Mouse (Mus musculus): ENCODE data around the gene Chrna5. TPM values are rescaled to one million over a fixed set of nuclear protein-coding genes. Genes with fewer than 3 reads are reported as not detected.
"Not testable (repeated sequence)": the region's sequence is repeated elsewhere in the genome, so short reads cannot be mapped to it uniquely, and the experiment has no call there.

The Chrna5 gene
- total RNA-seq (2021), result 1 to 10 TPM; 4.8 to 5.1 TPM

DNA sequence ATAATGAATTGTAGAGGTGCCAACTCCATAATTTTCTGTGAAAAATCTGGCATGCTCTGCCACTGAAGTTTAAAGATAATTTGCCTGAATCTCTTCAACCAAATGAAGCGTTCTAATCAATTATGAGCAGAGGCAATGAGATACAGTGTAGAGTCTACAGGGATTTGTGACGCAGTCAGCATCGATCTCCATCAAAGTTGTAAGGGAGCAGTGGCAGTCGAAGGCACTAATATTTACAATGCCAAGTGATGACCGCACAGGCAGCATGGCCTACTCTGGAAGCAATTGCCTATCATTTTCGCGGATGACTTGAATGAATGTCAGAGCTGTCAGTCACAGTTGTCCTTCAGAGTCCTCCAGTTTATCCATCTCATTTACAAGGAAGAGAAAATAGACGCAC, at the start of gene Chrna5:
TSS of gene Chrna5 (plus strand) at position 207 of the 400 bp plus-strand sequence.
- no peak for DNase-seq (ENCODE audit: low spot score in 2 of 2)
- intact Hi-C loops (cut with DNase I), result no loop called here

DNA sequence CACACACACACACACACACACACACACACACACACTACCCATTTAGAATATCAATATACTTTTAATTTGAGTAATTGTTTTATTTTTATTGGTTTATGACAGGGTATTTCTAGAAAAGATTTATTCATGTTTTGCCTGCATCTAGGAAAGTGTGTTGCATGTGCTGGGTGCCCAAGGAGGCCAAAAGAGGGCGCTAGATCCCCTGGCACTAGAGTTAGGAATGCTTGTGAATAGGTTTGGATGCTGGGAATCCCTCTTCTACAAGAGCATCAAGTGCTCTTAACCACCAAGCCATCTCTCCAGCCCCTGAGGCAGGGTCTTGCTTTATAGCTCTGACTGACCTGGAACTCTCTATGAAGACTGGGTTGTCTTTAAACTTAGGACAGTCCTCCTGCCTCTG, 48.9 kb upstream of the Chrna5 start:
- intact Hi-C loops (cut with DNase I), result no loop called here
- no peak for DNase-seq (ENCODE audit: low spot score in 2 of 2)

DNA sequence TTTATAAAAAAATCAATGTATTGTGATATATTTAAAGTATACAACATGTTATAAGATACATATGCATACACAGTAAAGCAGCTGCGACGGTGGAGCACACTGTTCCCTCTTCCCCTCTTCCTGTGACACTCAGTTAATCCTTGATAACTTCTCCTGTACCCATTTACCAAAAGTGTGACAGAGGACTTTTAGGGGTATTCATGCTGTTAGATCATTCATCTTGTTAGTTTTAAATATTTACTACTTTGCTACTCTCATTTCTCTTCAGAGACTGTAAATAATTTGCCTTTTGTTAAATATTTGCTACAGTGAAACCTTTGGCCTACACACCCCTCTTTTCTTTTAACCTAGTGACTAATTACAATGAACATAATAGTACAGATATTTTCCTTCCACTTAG, 48.3 kb upstream of the Chrna5 start:
- DNase-seq (ENCODE audit: low spot score in 2 of 2), result no peak
- intact Hi-C loops (cut with DNase I), result no loop called here

DNA sequence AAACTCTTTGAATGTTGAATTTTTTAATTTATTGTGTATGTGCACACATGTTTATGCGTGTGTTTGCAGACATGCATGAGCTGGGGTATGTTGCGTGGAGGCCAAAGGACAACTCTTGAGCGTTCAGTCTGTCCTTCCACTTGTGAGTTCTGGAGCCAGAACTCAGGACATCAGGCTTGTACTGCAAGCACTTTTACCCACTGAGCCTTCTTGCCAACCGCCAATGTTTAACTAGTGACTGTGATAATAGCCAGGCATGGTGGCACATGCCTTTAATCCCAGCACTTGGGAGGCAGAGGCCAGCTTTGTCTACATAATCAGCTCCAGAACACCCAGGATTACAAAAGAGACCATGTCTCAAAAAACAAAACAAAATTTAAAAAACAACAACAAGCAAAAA, 38.6 kb upstream of the Chrna5 start:
- intact Hi-C loops (cut with DNase I), result no loop called here
- no peak for DNase-seq (ENCODE audit: low spot score in 2 of 2)

DNA sequence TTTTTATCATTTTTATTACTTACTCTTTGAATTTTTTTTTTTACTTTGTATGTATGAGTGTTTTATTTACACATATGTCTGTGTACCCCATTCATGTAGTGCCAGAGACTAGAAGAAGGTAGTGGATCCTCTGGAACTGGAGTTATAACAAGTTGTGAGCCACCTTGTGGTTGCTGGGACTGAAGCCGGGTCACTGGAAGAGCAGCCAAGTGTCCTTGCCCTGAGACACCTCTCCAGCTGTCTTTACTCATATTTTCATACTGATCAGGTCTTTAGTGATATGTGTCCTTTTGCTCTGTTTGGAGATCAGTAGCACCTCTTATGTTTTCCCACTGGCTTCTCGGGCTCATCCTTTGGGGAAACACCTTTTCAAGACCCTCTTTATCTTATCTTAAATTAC, 36.2 kb upstream of the Chrna5 start:
- intact Hi-C loops (cut with DNase I), result no loop called here
- DNase-seq (ENCODE audit: low spot score in 2 of 2), result no peak

DNA sequence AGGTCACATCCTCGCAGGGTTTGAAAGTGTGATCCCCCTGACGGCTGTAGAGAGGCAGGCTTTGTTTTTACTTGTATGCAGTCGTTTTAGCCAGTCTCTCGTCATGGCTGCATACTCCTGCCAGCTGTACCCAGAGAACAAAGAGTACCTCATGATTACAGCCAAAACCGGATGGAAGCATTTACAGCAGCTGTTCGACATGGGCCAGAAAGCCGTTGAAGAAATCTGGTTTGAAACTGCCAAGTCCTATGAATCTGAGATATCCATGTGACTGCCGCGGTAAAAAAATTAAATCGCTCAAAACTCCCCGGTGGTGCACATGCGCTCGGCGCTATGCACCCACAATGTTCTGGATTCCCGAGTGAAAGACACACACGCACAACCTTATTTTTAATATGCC, 34.4 kb upstream of the Chrna5 start:
- no peak for DNase-seq (ENCODE audit: low spot score in 2 of 2)
- intact Hi-C loops (cut with DNase I), result no loop called here

DNA sequence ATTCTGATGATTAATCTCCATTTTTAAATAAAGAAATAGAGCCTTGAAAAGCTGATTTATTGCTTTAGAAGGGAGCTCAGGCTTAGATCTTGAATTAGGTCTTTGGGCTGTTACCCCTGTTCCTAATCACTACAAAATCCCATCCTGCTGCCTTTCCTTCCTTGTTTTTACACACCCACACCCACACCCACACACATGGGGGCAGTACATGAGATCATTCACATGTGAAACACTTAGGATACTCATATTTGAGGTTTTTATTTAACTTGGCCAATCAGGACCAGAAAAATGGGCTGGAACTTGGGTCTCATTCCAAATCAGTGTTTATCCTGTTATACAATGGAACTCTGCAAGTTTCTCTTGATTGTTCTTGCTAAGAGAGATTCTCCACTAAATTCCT, 31.2 kb upstream of the Chrna5 start:
- intact Hi-C loops (cut with DNase I), result no loop called here
- no peak for DNase-seq (ENCODE audit: low spot score in 2 of 2)

DNA sequence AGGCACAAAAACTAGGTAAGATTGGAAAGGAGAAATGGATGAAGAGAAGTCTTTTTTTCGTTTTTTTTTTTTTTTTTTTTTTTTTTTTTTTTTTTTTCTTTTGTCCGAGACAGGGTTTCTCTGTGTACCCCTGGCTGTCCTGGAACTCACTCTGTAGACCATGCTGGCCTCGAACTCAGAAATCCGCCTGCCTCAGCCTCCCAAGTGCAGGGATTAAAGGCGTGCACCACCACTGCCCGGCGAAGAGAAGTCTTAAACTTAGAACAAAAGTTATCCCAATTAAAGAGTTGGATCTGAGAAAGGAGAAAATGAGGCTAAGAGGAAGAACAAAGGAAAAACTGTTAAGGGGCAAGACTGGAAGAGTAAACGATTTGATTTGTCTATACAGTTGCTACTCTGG, 30.5 kb upstream of the Chrna5 start:
- intact Hi-C loops (cut with DNase I), result loop anchor here (10.0 kb wide), 1 partner anchor 215 kb away; the partner anchor contains the start of gene Wdr61
- DNase-seq (ENCODE audit: low spot score in 2 of 2), result not testable (repeated sequence)

DNA sequence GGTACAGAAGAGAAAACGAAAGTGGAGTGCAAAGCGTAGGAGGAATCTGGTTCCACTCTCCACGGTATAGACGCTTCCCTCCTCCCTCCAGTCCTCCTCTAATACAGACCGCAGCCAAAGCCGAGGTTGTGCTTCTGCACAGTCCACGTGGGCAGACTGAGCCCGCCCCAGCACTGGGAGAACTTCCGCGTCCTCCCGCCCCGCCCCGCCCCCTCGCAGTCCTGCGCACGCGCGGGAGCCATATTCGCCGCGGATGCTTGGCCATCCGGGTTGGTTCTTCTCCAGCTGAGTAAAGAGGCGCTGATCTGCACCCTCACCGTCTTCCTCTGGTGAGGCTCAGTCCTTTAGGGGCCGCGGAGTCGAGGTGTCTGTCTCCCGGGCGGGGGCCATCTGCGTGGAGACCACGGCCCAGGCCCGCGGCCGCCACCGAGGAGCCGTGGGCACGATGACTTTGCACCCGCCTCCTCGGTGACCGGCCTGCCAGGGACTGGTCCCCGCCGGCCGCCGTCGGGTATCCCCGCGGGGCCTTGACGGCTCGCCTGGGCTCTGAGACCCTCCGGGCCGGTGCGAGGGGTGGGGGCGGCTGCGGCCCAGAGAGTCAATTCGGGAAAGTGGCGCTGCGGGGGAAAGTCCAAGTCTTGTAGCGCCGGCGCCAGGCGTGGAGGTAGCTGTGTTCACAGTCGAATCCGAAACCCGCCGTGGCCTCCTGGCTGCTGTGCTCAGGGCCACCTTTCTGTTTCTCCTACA, 29.9 kb upstream of the Chrna5 start, which contains the start of the genes Psma4 and AY074887:
TSS of gene Psma4 (plus strand) at position 216 of the 747 bp plus-strand sequence.
TSS of gene AY074887 (minus strand) at position 424 of the 747 bp plus-strand sequence.
- intact Hi-C loops (cut with DNase I), result loop anchor here (10.0 kb wide), 1 partner anchor 216 kb away; the partner anchor contains the start of gene Wdr61
- DNase-seq (ENCODE audit: low spot score in 2 of 2), result peak; percentile 88 to 91

DNA sequence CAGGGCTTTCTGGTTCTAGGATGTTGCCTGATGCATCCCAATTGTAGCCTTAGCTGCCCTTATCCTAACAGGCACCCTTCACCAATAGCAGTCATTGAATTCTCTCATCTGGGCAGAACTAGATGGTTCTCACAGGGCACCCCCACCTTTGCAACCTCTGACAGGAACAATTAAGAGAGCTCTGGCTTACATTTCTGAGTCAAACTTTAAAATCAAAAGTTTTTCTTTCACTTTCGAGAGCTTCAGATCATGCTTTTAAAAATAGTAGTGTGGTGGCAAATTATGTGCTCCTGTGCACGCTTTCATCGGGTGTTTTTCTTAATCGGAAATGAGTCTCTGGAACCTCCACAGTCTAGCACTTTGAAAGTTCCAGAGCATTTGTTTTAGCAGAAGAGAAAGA, 19.6 kb upstream of the Chrna5 start:
- intact Hi-C loops (cut with DNase I), result no loop called here

DNA sequence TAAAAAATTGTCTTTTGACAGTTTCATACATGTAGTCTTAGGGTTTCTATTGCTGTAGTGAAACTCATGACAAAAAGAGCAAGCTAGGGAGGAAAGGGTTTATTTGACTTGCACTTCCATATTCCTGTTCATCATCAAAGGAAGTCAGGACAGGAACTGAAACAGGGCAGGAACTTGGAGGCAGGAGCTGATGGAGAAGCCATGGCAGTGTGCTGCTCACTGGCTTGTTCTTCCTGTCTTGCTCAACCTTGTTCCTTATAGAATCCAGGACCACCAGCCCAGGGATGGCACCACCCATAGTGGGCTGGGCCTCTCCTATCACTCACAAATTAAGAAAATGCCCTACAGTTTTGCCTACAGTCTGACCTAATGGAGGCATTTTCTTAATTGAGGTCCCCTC, 17.0 kb upstream of the Chrna5 start:
- intact Hi-C loops (cut with DNase I), result no loop called here
- no peak for DNase-seq (ENCODE audit: low spot score in 2 of 2)

More for the DNA sequence above, 19.6 kb upstream of the Chrna5 start:
- DNase-seq (ENCODE audit: low spot score in 2 of 2), result no peak

DNA sequence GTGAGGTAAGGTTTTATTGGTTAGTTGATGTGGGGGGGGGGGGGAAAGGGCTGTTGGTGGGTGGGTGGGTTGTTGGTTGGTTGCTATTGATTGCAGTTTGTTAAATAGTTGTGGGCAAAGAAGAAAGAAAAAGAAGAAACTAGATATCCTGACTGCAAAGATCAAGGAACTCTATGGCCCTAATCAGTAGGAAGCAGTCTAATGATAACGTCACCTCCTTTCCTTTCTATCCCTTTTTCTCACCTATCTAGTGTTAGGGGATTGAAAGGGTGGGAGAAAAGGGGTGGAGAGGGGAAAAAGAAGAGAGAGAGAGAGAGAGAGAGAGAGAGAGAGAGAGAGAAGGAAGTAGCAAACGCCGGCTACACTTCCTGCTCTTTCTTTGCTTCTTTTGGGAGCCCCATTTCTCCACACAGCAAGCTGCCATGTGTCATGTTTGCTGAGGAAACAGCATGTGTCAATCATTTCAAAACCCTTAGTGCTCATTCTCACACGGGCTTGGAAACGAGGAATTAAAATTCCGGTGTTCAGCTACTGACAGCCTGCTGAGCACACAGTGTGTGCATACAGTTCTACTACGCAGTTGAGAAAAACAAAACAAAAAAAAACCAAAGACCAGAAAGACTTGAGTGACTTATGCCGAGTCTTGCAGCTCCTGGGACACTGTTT, 10.6 kb upstream of the Chrna5 start:
- no peak for DNase-seq (ENCODE audit: low spot score in 2 of 2)
- intact Hi-C loops (cut with DNase I), result no loop called here

DNA sequence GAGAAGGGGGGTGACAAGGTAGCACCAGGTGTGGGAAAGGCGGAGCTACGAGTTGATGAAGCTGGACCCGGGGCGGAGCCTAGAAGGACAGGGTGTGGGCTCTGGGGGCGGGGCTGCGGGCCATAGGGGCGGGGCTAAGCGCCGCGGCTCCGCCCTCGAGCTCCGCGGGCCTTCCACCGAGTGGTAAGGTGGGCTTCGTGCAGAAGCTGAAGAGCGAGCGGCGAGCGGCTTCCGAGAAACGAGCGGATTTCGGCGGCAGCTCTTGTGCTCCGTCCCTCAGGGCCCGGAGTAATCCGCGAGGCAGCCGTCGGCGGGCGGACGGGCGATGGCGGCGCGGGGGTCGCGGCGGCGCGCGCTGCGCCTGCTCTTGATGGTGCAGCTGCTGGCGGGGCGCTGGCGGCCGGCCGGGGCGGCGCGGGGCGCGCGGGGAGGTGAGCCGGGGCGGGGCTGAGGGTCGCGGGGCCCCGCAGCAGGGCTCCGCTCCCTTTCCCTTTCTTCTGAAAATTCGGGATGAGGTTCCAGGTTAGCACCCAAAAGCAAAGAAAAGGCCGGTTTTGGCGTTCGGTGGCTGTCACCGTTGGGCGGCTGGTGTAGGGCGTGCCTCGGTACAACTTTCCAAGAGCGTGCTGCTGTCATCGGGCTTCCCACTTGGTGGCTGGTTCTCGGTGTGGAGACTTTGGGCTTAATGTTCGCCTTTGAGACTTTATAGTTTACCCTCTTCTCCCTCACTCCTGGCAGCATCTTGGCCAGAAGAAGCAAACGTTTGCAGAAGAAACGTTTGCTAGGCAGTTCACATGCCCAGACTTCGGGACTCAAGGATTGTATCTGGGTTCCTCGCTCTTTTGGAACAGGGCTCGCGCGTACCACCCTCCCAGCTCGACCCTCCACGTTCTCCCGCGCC, 861 bp downstream of the Chrna5 start:
- intact Hi-C loops (cut with DNase I), result no loop called here
- no peak for DNase-seq (ENCODE audit: low spot score in 2 of 2)

DNA sequence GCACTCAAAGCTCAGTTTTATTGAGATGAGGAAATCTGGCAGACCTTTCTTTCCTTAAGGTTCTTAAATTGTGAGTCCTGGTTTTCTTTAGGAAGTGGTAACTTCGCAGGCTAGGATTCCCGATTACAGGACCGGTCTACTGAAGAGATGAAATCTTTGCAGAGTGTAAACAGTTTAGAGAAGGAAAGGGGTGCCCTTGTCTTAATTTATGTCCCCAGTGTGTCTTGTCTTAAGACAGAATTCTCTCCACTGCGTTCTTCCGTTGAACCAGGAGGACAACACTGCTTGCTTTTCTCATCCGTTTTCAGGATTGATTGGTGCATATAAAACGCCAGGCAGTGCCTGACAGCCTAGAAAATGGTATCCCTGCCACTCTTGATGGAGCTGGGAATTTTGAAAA, 1.7 kb downstream of the Chrna5 start:
- DNase-seq (ENCODE audit: low spot score in 2 of 2), result no peak
- intact Hi-C loops (cut with DNase I), result no loop called here

DNA sequence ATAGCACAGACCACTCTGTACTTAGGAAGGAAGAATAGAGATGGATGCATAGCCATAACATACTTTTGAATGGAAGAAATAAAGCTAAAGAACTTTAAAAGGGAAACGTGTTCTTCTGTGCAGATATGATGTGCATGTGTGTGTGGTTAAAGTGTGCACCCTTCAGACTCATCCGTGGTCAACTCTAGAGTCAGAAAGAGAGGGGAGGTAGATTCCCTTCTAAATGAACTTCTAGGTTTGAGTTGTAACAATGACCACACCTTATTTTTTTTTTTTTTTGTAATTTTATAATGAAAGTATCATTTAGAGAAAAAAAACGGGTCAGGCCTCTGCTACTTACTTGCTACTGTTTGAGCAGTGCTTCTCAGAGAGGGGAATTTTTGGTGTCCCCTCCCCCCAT, 9.7 kb downstream of the Chrna5 start:
- intact Hi-C loops (cut with DNase I), result no loop called here
- no peak for DNase-seq (ENCODE audit: low spot score in 2 of 2)

DNA sequence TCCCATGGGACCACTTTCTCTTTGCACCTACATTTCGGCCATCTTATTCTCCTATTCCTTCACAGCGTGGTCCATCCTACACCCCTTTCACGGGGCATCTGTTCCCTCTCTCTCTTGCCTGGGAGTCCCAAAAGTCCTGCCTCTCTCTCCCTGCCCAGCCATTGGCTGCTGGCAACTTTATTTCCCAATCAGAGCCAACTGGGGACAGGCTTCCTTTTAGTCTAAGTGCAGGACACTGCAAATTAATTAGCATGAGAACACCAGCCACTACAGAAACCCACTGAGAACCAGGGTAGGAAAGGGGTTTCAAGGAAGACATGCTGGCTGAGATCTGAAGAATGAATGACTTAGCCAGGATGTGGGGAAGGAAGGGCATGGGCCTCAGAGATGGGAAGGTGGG, 13.7 kb downstream of the Chrna5 start:
- intact Hi-C loops (cut with DNase I), result no loop called here

DNA sequence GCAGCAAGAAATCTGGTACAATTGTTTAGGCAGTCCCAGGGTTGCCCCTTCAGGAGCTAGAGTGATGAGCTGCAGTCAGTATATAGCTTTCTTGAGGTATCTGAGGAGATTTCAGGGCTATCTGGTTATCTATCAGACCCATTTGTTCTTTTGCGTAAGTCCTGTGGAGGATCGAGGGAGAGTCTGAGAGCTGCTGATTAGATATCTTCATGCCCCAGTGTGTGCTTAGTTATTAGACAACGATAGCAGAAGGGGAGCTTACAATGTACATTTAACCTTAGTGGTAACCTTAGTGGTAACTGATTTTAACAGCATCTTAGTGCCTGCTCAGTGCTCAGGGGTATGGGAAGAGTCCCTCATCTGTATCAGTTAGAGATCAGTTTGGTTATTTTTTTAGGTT, 15.0 kb downstream of the Chrna5 start:
- intact Hi-C loops (cut with DNase I), result no loop called here
- DNase-seq (ENCODE audit: low spot score in 2 of 2), result no peak

More for the DNA sequence above, 13.7 kb downstream of the Chrna5 start:
- DNase-seq (ENCODE audit: low spot score in 2 of 2), result no peak

DNA sequence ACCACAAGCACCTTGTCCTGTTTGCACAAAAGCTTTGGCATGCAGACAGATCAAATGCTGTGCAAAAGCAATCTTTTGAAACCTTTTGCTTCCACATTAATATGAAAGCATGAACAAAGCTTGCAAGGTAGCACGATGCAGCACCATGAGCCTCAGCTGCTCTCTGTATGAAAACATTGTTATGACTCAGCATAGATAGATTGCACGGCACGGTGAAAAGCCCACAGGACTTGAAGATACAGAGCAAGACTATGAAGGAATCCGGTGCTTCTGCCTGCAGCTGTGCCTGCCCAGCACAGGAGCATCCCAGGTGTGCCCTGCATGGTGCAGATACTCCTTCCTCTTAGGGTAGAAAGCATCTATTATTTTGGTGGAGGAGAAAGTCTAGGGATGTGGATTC, 22.9 kb downstream of the Chrna5 start:
- no peak for DNase-seq (ENCODE audit: low spot score in 2 of 2)
- intact Hi-C loops (cut with DNase I), result no loop called here

DNA sequence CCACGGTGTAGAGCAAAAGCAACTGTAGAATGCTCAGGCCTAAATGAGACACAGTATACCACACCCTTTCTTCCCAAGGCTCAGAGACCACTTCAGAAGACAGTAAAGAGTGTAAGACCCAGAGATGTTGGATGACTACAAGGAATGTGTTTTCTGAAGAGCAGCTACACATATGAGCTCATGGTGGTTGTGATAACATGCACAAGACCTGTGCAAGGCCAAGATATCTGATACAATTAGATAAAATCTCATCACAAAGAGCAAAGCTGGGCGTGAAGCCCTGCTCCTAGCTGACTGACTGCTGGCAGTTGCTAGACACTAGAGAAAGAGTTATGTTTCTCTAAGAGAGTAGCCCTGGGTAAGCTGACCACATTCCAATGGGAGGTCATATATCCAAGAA, 29.0 kb downstream of the Chrna5 start:
- intact Hi-C loops (cut with DNase I), result no loop called here
- DNase-seq (ENCODE audit: low spot score in 2 of 2), result no peak

Measured in left cerebral cortex, postnatal 36 days (tissue).